Mouse (Mus musculus): ENCODE results near the gene Gm20662.

Gene Gm20662

GRCm38 (mm10) chr9:107996049-107996448 lies at the start of gene Gm20662:
Gene Gm20662, plus strand, starts transcription at chr9:107996349.
- in situ Hi-C loops (cut with MboI; ENCODE audit: unreplicated experiment in 2 of 2), result loop anchor here (5.0 kb wide), 1 partner anchor 34 kb away; no protein-coding TSS in a partner anchor

- in situ Hi-C loops (cut with MboI; ENCODE audit: unreplicated experiment in 2 of 2), result loop anchor here in 1 of 2 experiments (5.0 kb wide), 1 partner anchor 35 kb away; no protein-coding TSS in a partner anchor
These were observed 48.6 kb upstream of the Gm20662 start for GRCm38 (mm10) chr9:107947241-107948194.

- in situ Hi-C loops (cut with MboI; ENCODE audit: unreplicated experiment in 2 of 2), result loop anchor here in 1 of 2 experiments (5.0 kb wide), 1 partner anchor 37 kb away; no protein-coding TSS in a partner anchor
These were observed 46.8 kb upstream of the Gm20662 start for GRCm38 (mm10) chr9:107949184-107949921.

GRCm38 (mm10) chr9:107949922-107950235 lies 46.3 kb upstream of the Gm20662 start, which contains the start of gene Traip:
Gene Traip, plus strand, starts transcription at chr9:107950136.
- in situ Hi-C loops (cut with MboI; ENCODE audit: unreplicated experiment in 2 of 2), result loop anchor here in 1 of 2 experiments (5.0 kb wide), 1 partner anchor 38 kb away; no protein-coding TSS in a partner anchor

GRCm38 (mm10) chr9:107950460-107951355 lies 45.4 kb upstream of the Gm20662 start:
- in situ Hi-C loops (cut with MboI; ENCODE audit: unreplicated experiment in 2 of 2), result no loop called here

- in situ Hi-C loops (cut with MboI; ENCODE audit: unreplicated experiment in 2 of 2), result no loop called here
These were observed 40.4 kb upstream of the Gm20662 start for GRCm38 (mm10) chr9:107955613-107956289.

- in situ Hi-C loops (cut with MboI; ENCODE audit: unreplicated experiment in 2 of 2), result no loop called here
These were observed 39.0 kb upstream of the Gm20662 start for GRCm38 (mm10) chr9:107957141-107957540.

GRCm38 (mm10) chr9:107959896-107960295 lies 36.3 kb upstream of the Gm20662 start:
- in situ Hi-C loops (cut with MboI; ENCODE audit: unreplicated experiment in 2 of 2), result loop anchor here (5.0 kb wide), 2 partner anchors 37 to 97 kb away; partner anchors contain the start of gene Gm20662 (in 2 of the 2)

- in situ Hi-C loops (cut with MboI; ENCODE audit: unreplicated experiment in 2 of 2), result loop anchor here (5.0 kb wide), 2 partner anchors 36 to 96 kb away; partner anchors contain the start of gene Gm20662 (in 2 of the 2)
These were observed 35.2 kb upstream of the Gm20662 start for GRCm38 (mm10) chr9:107960928-107961327.

- in situ Hi-C loops (cut with MboI; ENCODE audit: unreplicated experiment in 2 of 2), result loop anchor here (5.0 kb wide), 2 partner anchors 36 to 96 kb away; partner anchors contain the start of gene Gm20662 (in 2 of the 2)
These were observed 34.8 kb upstream of the Gm20662 start for GRCm38 (mm10) chr9:107961351-107961762.

- in situ Hi-C loops (cut with MboI; ENCODE audit: unreplicated experiment in 2 of 2), result loop anchor here (5.0 kb wide), 2 partner anchors 35 to 95 kb away; partner anchors contain the start of gene Gm20662 (in 2 of the 2)
These were observed 34.3 kb upstream of the Gm20662 start for GRCm38 (mm10) chr9:107961881-107962280.

- in situ Hi-C loops (cut with MboI; ENCODE audit: unreplicated experiment in 2 of 2), result loop anchor here (5.0 kb wide), 2 partner anchors 34 to 94 kb away; partner anchors contain the start of gene Gm20662 (in 2 of the 2)
These were observed 33.2 kb upstream of the Gm20662 start for GRCm38 (mm10) chr9:107962916-107963315.

- in situ Hi-C loops (cut with MboI; ENCODE audit: unreplicated experiment in 2 of 2), result loop anchor here (5.0 kb wide), 2 partner anchors 34 to 94 kb away; partner anchors contain the start of gene Gm20662 (in 2 of the 2)
These were observed 32.4 kb upstream of the Gm20662 start for GRCm38 (mm10) chr9:107963700-107964099.

GRCm38 (mm10) chr9:107964681-107965080 lies 31.5 kb upstream of the Gm20662 start:
- in situ Hi-C loops (cut with MboI; ENCODE audit: unreplicated experiment in 2 of 2), result loop anchor here (5.0 kb wide), 2 partner anchors 33 to 93 kb away; partner anchors contain the start of gene Gm20662 (in 2 of the 2)

- in situ Hi-C loops (cut with MboI; ENCODE audit: unreplicated experiment in 2 of 2), result no loop called here
These were observed 29.5 kb upstream of the Gm20662 start for GRCm38 (mm10) chr9:107966676-107967075.

- in situ Hi-C loops (cut with MboI; ENCODE audit: unreplicated experiment in 2 of 2), result no loop called here
These were observed 28.7 kb upstream of the Gm20662 start for GRCm38 (mm10) chr9:107967437-107967836.

- in situ Hi-C loops (cut with MboI; ENCODE audit: unreplicated experiment in 2 of 2), result no loop called here
These were observed 27.6 kb upstream of the Gm20662 start for GRCm38 (mm10) chr9:107968531-107968930.

GRCm38 (mm10) chr9:107970311-107970710 lies 25.8 kb upstream of the Gm20662 start:
- in situ Hi-C loops (cut with MboI; ENCODE audit: unreplicated experiment in 2 of 2), result no loop called here
